Mouse (Mus musculus): ENCODE measurements at regions not wholly inside any gene's neighbourhood (a gene's known extent, or its start where the extent isn't known, plus 50 kb on each side); places are given as distances from the start of the nearest gene placed in this dataset.

DNA sequence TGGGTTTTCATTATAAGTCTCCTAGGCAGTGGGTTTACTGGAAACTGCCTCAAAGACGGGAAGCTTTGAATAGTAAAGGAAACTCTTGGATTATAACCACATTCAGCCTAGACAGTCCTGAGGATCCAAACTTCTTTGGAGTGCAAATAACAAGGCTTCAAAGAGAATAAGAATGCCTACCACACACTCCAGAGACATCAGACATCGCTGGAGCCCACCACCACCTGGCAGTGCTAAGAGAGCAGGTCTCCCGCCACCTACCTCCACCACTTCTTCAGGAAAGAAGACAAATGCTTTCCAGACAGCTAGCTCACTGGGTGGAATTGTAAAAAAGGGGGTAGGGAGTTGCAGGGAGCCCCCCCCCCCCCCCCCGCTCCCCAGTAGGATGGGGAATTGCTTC lies 104.4 kb downstream of the Tas2r134 start:
- no peak for TF ChIP-seq POLR2A (IDR thresholded peaks at IDR 0.05; ENCODE audit: low read depth, low read length)
- no peak for TF ChIP-seq MXI1 (IDR thresholded peaks at IDR 0.05; ENCODE audit: low read depth, low read length)
- no peak for TF ChIP-seq POLR2AphosphoS2 (IDR thresholded peaks at IDR 0.05; ENCODE audit: low read depth, low read length)
- no peak for TF ChIP-seq KAT2A (IDR thresholded peaks at IDR 0.05; ENCODE audit: insufficient replicate concordance, low read length)
- TF ChIP-seq MAX (IDR thresholded peaks at IDR 0.05; ENCODE audit: low read length), result no peak
- TF ChIP-seq ZMIZ1 (IDR thresholded peaks at IDR 0.05; ENCODE audit: low read depth, low read length), result no peak
- TF ChIP-seq ZNF384 (IDR thresholded peaks at IDR 0.05; ENCODE audit: low read depth, low read length), result no peak
- no peak for TF ChIP-seq GABPA (IDR thresholded peaks at IDR 0.05; ENCODE audit: insufficient replicate concordance, low read depth, low read length)
- TF ChIP-seq TCF12 (IDR thresholded peaks at IDR 0.05; ENCODE audit: low read depth, low read length), result no peak
- TF ChIP-seq ZC3H11A (IDR thresholded peaks at IDR 0.05; ENCODE audit: low read depth, low read length), result no peak
- no peak for TF ChIP-seq NELFE (IDR thresholded peaks at IDR 0.05; ENCODE audit: low read depth, low read length)
- no peak for TF ChIP-seq ELF1 (IDR thresholded peaks at IDR 0.05; ENCODE audit: low read depth, low read length)
- Histone ChIP-seq H3K4me3 (replicated peaks in 1 of 3; ENCODE audit: low read depth in 2 of 3, low read length in 2 of 3, poor library complexity in 1 of 3) (no peak overlapping the region), H3K9me3 (replicated peaks; ENCODE audit: low read length) (no peaks in the 10 kb centered on the region), H3K27me3 (replicated peaks) (no peaks in the 10 kb centered on the region), H3K4me1 (ENCODE audit: control insufficient read depth in 1 of 2, insufficient read depth in 2 of 2) (no peaks in the 10 kb centered on the region), H3K4me2 (ENCODE audit: insufficient read depth, low read depth, poor library complexity, severe bottlenecking) (no peak overlapping the region), H3K27ac (ENCODE audit: insufficient read depth, low read depth) (no peak overlapping the region), H3K9ac (ENCODE audit: insufficient read depth, low read depth) (no peak overlapping the region), H3K79me2 (replicated peaks; ENCODE audit: control insufficient read depth, extremely low read depth, insufficient read depth, poor library complexity, severe bottlenecking) (no peaks in the 10 kb centered on the region), H3K36me3 (replicated peaks in 1 of 2; ENCODE audit: control insufficient read depth in 1 of 2, insufficient read depth in 1 of 2, low read length in 1 of 2) (no peaks in the 10 kb centered on the region)
- in situ Hi-C loops (cut with MboI; ENCODE audit: low pct_ligation_motif_present, low pct_unique_long_range_greater_than_20kb, low sequenced_read_pairs) (no loop called here), dilution Hi-C loops (cut with MboI; ENCODE audit: extremely low pct_ligation_motif_present, extremely low pct_unique_long_range_greater_than_20kb, low sequenced_read_pairs) (no loop called here)
- DNase-seq (ENCODE audit: extremely low read depth), result no peak

GRCm38 (mm10) chr2:51732355-51732754 lies 105.0 kb downstream of the Tas2r134 start:
- Histone ChIP-seq H3K36me3 (replicated peaks in 1 of 2; ENCODE audit: control insufficient read depth in 1 of 2, insufficient read depth in 1 of 2, low read length in 1 of 2) (no peaks in the 10 kb centered on the region), H3K4me3 (replicated peaks in 1 of 3; ENCODE audit: low read depth in 2 of 3, low read length in 2 of 3, poor library complexity in 1 of 3) (no peak overlapping the region), H3K9ac (ENCODE audit: insufficient read depth, low read depth) (no peak overlapping the region), H3K4me2 (ENCODE audit: insufficient read depth, low read depth, poor library complexity, severe bottlenecking) (no peak overlapping the region), H3K27me3 (replicated peaks) (no peaks in the 10 kb centered on the region), H3K27ac (ENCODE audit: insufficient read depth, low read depth) (no peak overlapping the region), H3K9me3 (replicated peaks; ENCODE audit: low read length) (no peaks in the 10 kb centered on the region), H3K79me2 (replicated peaks; ENCODE audit: control insufficient read depth, extremely low read depth, insufficient read depth, poor library complexity, severe bottlenecking) (no peaks in the 10 kb centered on the region), H3K4me1 (ENCODE audit: control insufficient read depth in 1 of 2, insufficient read depth in 2 of 2) (no peaks in the 10 kb centered on the region)
- in situ Hi-C loops (cut with MboI; ENCODE audit: low pct_ligation_motif_present, low pct_unique_long_range_greater_than_20kb, low sequenced_read_pairs) (no loop called here), dilution Hi-C loops (cut with MboI; ENCODE audit: extremely low pct_ligation_motif_present, extremely low pct_unique_long_range_greater_than_20kb, low sequenced_read_pairs) (no loop called here)
- TF ChIP-seq SIN3A (IDR thresholded peaks at IDR 0.05; ENCODE audit: low read length), result no peak
- TF ChIP-seq TBP (conservative IDR thresholded peaks at IDR 0.05; ENCODE audit: low read depth, low read length), result no peak
- TF ChIP-seq MAFK (IDR thresholded peaks at IDR 0.05; ENCODE audit: insufficient replicate concordance, low read length), result no peak
- no peak for TF ChIP-seq ZC3H11A (IDR thresholded peaks at IDR 0.05; ENCODE audit: low read depth, low read length)
- TF ChIP-seq ELF1 (IDR thresholded peaks at IDR 0.05; ENCODE audit: low read depth, low read length), result no peak
- TF ChIP-seq CTCF (conservative IDR thresholded peaks at IDR 0.05 in 1 of 2, IDR thresholded peaks at IDR 0.05 in 1 of 2; ENCODE audit: low read depth in 2 of 2, low read length in 2 of 2), result no peak
- TF ChIP-seq IRF4 (IDR thresholded peaks at IDR 0.05; ENCODE audit: low read depth, low read length), result no peak
- TF ChIP-seq UBTF (IDR thresholded peaks at IDR 0.05; ENCODE audit: low read depth, low read length), result no peak
- no peak for TF ChIP-seq E2F4 (IDR thresholded peaks at IDR 0.05; ENCODE audit: insufficient replicate concordance, low read depth, low read length)
- no peak for TF ChIP-seq ZKSCAN1 (IDR thresholded peaks at IDR 0.05; ENCODE audit: borderline replicate concordance, low read depth, low read length)
- no peak for TF ChIP-seq SMC3 (IDR thresholded peaks at IDR 0.05; ENCODE audit: low read depth, low read length)
- no peak for TF ChIP-seq CHD1 (IDR thresholded peaks at IDR 0.05; ENCODE audit: low read depth, low read length)
- no peak for DNase-seq (ENCODE audit: extremely low read depth)
